Mouse (Mus musculus) kidney, postnatal 0 days (tissue): ENCODE results near the gene Csrnp3. TPM values are rescaled to one million over a fixed set of nuclear protein-coding genes. Genes with fewer than 3 reads are reported as not detected.

Experiments used
- ATAC-seq: fragments of 200-750 bp; cut with Nextera tagmentation; replicated peaks from 2 replicates; pipeline ENCODE4 v1.8.0; 2017; ENCODE audit warnings: low read depth, moderate number of reproducible peaks, moderate TSS enrichment, moderate library complexity; ENCODE audit not compliant: low FRiP score
- DNase-seq: peaks from one replicate; pipeline ENCODE4 v3.0.0-alpha.2; 2016; ENCODE audit warnings: low spot score
- H3K27ac ChIP-seq: fragments of 300-500 bp; sonication (generic); 2 replicates; pipeline ENCODE4 v1.5.1; 2014; ENCODE audit warnings: mild to moderate bottlenecking
- H3K27me3 ChIP-seq: fragments of 300-500 bp; sonication (generic); 2 replicates; pipeline ENCODE4 v1.6.1; 2014; ENCODE audit warnings: low read length, mixed read lengths; ENCODE audit not compliant: insufficient read depth
- H3K36me3 ChIP-seq: fragments of 300-500 bp; sonication (generic); 2 replicates; pipeline ENCODE4 v1.6.1; 2014; ENCODE audit warnings: low read length, mixed read lengths; ENCODE audit not compliant: insufficient read depth
- H3K4me1 ChIP-seq: fragments of 300-500 bp; sonication (generic); replicated peaks from 2 replicates; pipeline ENCODE4 v1.6.1; 2014; ENCODE audit warnings: antibody characterized with exemption, low read length, mixed read lengths; ENCODE audit not compliant: insufficient read depth
- H3K4me2 ChIP-seq: fragments of 300-500 bp; sonication (generic); 2 replicates; pipeline ENCODE4 v1.6.1; 2014; ENCODE audit warnings: mild to moderate bottlenecking, low read length, moderate library complexity, mixed read lengths
- H3K4me3 ChIP-seq: fragments of 300-500 bp; sonication (generic); replicated peaks from 2 replicates; pipeline ENCODE4 v1.5.1; 2014; ENCODE audit warnings: low read depth, low read length
- H3K9ac ChIP-seq: fragments of 300-500 bp; sonication (generic); 2 replicates; pipeline ENCODE4 v1.6.1; 2014; ENCODE audit warnings: low read depth, low read length
- H3K9me3 ChIP-seq: fragments of 300-500 bp; sonication (generic); replicated peaks from 2 replicates; pipeline ENCODE4 v1.6.1; 2016; ENCODE audit warnings: low read length, inconsistent platforms, mixed read lengths
- CTCF ChIP-seq: IDR thresholded peaks from 2 replicates; pipeline ENCODE4 v1.5.1; 2016; ENCODE audit warnings: antibody characterized with exemption, low read depth, mild to moderate bottlenecking, moderate library complexity
- WGBS: fragments of 180-500 bp; shearing (Covaris S2); extraction: QIAGEN DNeasy Blood & Tissue Kit; methylation state at CpG from one replicate; pipeline ENCODE4 v1.1.7; 2014; 5-methylcytosine and 5-hydroxymethylcytosine counted together
- polyA plus RNA-seq: library from polyadenylated mRNA; unstranded; fragments of >200 nt; fragmentation: Nextera tagmentation; extraction: Ambion mirVana; gene quantifications from 2 replicates; pipeline ENCODE4 v1.2.1, GENCODE M21; 2015

Gene Csrnp3
- polyA plus RNA-seq, 1 experiment from 2014 or later: 1.5 TPM

DNA sequence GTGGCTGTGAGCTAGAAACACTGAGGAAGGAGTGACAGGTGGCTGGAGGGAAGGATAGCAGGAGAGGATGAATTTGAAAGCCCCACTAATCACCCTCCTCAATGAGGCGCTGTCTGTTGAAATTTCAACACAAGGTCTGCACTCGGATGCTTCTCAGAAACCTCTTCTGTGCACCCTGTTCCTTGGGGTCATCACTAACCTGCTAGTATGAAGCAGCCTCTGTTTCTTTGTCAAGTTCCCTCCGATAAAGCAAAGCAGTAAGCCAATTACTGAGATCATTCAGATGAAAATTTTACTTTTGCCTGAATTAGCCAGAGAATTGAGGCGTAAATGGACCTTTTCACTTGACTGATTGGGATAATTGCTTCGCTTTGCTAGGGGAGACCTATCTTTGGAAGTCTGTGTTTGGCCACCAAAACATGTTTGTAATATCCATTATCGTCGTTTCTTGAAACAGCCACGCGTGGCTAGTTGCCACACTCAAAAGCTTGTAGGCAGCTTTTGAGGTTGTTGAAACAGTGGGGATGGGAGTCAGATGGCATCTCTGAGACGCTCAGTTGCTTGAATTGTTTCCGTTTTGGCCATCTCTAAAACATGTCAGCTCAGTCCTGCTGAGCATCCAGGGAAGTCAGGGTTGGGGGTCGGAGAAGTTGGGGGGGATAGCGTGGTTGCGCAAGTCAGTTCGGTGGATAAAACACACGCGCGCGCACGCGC lies 195.8 kb downstream of the Csrnp3 start:
- Histone ChIP-seq H3K27me3 (no peaks in the 10 kb centered on the region), H3K36me3 (no peaks in the 10 kb centered on the region), H3K9ac (no peak overlapping the region), H3K4me1 (no peaks in the 10 kb centered on the region), H3K4me3 (no peak overlapping the region), H3K9me3 (no peaks in the 10 kb centered on the region), H3K27ac (no peak overlapping the region), H3K4me2 (no peak overlapping the region)
- WGBS: 78% methylated on average over 21 of the region's 21 CpGs
- TF ChIP-seq CTCF: no peak
- ATAC-seq (no peak), DNase-seq (no peak)

DNA sequence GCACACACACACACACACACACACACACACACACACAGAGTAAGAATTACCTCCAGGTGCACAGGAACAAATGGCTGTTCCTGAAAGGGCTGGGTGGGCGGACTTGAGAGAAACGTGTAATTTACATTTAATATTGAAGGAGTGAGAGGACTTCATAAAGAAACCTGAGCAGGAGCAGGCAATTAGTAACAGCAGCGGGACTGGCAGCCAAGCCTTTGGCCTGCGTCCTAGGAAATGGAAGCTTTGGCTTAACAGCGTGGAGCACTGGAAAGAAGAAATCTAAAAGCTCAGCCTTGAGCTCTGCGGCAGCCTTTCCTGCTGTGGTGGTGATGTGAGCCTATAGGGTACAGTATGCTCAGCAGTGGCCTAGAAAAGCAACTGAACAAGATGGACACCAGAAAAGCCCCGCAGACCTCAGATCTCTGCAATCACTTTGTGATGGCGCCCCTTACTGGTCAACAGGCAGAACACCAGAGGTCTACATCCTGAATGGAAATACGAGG lies 196.4 kb downstream of the Csrnp3 start:
- no peak overlapping the region for H3K4me2 ChIP-seq
- H3K9me3 ChIP-seq: no peaks in the 10 kb centered on the region
- H3K4me1 ChIP-seq: no peaks in the 10 kb centered on the region
- ATAC-seq (peak; percentile 73; the same call in 1 of the 2 replicates), DNase-seq (peak; percentile 63)
- no peaks in the 10 kb centered on the region for H3K27me3 ChIP-seq
- H3K27ac ChIP-seq: no peak overlapping the region
- no peak overlapping the region for H3K9ac ChIP-seq
- H3K4me3 ChIP-seq: no peak overlapping the region
- WGBS: 65% methylated on average over 9 of the region's 9 CpGs
- TF ChIP-seq CTCF: peak; percentile 64
- H3K36me3 ChIP-seq: no peaks in the 10 kb centered on the region

DNA sequence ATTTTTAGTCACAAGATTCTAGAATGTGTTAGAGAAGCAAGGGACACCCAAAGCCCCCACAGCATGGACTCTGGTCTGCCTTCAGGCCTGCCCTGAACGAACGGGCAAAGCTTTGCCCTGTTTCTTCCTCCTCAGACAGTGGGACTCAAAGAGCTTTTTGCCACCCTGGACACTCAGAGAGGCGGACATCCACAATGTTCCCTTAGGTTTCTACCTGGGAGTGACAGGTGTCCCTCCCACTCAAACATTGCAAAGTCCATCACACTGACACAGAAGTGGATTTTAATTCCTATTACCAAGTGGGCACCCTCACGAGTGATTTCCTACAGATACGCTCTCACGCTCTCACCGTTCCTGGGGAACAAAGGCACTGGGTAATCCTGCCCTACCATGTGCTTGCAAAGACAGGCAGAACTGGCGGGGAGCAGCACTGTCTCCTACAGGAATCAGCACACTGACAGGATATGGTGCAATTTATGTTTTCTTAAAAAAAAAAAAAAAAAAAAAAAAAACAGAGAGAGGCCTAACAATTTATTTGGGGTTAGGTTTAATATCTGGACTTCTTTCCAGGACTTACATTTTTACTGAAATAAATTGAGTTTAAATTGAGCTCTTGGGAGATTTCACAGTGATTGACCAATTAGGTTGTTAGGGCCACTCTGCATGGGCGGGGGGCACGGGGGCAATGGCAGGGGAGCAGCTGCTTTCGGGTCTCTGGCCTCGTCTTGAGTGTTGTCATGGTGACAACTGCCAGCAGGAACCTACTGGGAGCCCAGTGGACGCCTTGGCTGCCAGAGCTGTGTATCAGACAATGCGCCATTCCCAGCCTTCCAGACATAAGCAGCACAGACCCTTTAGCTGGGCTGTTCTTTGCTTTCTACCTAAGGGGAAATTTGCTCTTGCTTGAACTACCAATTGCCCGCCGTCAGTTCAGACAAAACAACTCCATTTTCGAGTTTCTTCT lies 198.2 kb downstream of the Csrnp3 start:
- Histone ChIP-seq H3K9ac (no peak overlapping the region), H3K4me2 (no peak overlapping the region), H3K9me3 (no peaks in the 10 kb centered on the region), H3K36me3 (no peaks in the 10 kb centered on the region), H3K4me3 (no peak overlapping the region), H3K27me3 (no peaks in the 10 kb centered on the region), H3K4me1 (no peaks in the 10 kb centered on the region), H3K27ac (no peak overlapping the region)
- ATAC-seq (no peak), DNase-seq (no peak)
- WGBS: 70% methylated on average over 17 of the region's 17 CpGs
- TF ChIP-seq CTCF: no peak

DNA sequence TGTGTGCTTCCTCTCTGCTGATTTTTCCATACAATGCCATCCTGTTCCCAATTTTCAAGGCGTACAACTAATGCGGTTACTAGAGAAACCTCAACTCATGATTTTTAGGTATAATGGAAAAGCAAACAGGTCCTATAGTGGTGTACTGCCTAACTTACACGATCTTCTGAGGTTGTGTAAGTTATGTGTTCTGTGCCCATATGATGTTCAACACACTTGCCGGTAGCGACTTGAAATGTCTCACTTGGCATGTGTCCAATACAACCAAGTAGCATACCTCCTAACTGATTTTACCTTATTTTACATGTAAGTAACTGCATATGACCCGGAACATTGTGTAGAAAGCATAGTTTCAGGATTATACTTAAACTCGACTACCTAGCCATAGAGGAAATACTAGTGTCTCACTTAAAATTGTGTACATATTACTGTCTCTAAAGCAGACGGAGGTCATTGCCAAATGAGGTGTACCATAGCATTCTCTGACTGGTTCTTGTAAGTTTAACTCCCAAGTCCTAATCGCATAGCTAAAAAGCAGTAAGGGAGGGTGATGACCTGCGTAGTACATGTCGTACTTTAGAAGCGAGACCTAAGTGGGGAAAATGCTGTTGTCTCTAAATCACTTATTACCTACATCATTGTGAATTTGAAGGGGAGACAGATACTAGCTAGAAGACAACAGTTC lies 199.0 kb downstream of the Csrnp3 start:
- no peak overlapping the region for H3K27ac ChIP-seq
- no peak for TF ChIP-seq CTCF
- no peaks in the 10 kb centered on the region for H3K9me3 ChIP-seq
- WGBS: 90% methylated on average over 12 of the region's 12 CpGs
- H3K36me3 ChIP-seq: no peaks in the 10 kb centered on the region
- H3K4me3 ChIP-seq: no peak overlapping the region
- DNase-seq (no peak), ATAC-seq (no peak)
- no peak overlapping the region for H3K9ac ChIP-seq
- no peaks in the 10 kb centered on the region for H3K27me3 ChIP-seq
- no peaks in the 10 kb centered on the region for H3K4me1 ChIP-seq
- H3K4me2 ChIP-seq: no peak overlapping the region

DNA sequence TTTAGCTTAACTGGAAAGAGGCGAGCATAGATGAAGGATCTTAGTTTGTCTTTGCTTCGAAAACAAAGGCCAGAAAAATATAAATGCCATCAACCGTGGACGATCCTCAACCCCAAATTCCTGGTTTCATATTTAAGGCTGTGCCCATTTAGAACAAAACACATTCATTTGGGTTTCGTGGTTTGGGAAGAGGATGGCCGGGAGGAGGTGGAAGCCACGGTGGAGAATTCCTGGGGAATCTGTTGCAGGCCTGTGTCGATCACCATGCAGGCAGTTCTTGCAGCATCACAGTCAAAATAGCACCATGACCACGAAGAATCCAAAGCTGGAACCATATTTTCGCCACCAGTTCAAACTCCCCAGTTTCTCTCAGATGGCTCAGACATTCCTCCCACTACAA lies 217.7 kb downstream of the Csrnp3 start:
- Histone ChIP-seq H3K27me3 (no peaks in the 10 kb centered on the region), H3K4me1 (no peaks in the 10 kb centered on the region), H3K4me2 (no peak overlapping the region), H3K4me3 (no peak overlapping the region), H3K36me3 (no peaks in the 10 kb centered on the region), H3K9me3 (no peaks in the 10 kb centered on the region), H3K9ac (no peak overlapping the region), H3K27ac (no peak overlapping the region)
- ATAC-seq (no peak), DNase-seq (no peak)
- 88% methylated on average over 10 of the region's 10 CpGs for WGBS
- no peak for TF ChIP-seq CTCF

DNA sequence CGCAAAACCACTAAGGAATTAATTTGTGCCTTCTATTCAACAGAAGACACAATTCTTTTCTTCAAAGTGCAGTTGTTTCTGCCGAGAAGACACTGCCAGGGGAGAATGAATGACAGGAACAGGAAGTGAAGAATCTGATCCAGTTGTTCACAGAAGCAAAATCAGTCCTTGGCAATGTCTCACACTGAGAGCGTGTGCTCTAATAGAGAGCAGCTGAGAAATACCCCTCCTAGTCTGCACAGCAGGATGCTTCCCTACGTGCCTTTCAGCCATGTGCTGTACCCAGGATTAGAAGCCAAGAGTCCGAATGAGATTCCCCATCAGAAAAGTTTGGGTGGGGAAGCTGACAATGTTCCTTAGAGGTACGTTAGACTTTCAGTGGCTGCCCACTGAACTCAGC lies 223.9 kb downstream of the Csrnp3 start:
- Histone ChIP-seq H3K36me3 (no peaks in the 10 kb centered on the region), H3K27ac (no peak overlapping the region), H3K4me3 (no peak overlapping the region), H3K9me3 (no peaks in the 10 kb centered on the region), H3K9ac (no peak overlapping the region), H3K27me3 (no peaks in the 10 kb centered on the region), H3K4me1 (no peaks in the 10 kb centered on the region), H3K4me2 (no peak overlapping the region)
- ATAC-seq (no peak), DNase-seq (no peak)
- TF ChIP-seq CTCF: no peak
- WGBS: 56% methylated on average over 6 of the region's 6 CpGs
